Mouse (Mus musculus) spleen, adult 2 months (tissue): ENCODE measurements around the gene Smg5.

Experiments used
- CTCF ChIP-seq: fragments of 200-500 bp; IDR thresholded peaks from 2 replicates; pipeline ENCODE4 v1.5.1; 2011; ENCODE audit warnings: mild to moderate bottlenecking, inconsistent platforms; ENCODE audit not compliant: insufficient read depth, insufficient read length, insufficient replicate concordance; ENCODE audit errors: extremely low read depth
- POLR2A ChIP-seq: fragments of 200-500 bp; IDR thresholded peaks from 2 replicates; pipeline ENCODE4 v1.6.1; 2011; ENCODE audit warnings: low read depth, low read length, inconsistent platforms

DNA sequence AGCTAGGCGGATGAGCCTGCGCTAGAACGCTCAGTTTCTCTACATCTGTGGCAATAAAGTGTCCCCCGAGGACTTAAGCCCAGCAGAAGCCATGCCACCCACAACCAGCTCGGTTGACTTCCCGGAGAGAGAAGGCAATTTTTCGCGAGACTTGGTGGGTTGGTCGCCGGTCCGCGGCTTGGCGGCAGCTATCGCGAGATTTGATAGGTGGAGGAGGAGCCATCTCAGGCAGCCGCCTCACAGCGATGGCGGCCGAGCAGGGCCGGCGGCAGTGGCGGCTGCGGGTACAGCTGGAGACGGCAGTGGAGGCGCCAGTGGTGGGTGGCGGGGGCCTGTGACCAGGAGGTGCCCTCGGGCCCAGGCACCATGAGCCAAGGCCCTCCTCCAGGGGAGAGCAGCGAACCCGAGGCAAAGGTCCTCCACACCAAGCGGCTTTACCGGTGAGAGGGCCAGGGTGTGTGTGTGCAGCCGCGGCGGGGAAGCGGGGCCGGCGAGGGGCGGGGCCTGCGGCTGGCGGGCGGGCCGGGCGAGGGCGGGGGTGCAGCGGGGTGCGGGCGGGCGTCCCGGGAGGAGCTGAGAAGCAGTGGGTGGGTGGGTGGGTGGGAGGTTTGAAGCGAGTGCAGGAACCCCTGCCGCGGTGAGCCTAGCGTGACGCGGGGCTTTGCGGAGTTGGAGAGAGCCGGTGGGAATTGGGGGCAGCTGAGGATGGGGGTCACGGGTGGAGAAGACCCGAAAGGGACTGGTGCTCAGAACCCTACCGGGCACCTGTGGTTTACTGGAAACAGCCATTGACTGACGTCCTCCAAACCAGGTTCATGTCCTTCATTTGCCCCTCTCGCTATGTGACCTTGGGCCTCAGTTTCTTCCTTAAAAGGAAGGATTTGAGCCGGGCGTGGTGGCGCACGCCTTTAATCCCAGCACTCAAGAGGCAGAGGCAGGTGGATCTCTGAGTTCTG lies at the start of gene Smg5, which contains the start of gene Tmem79:
- TF ChIP-seq CTCF (no peak), POLR2A (peak; percentile 90)
